Mouse (Mus musculus): ENCODE results near the gene Frmd4a. TPM values are rescaled to one million over a fixed set of nuclear protein-coding genes. Genes with fewer than 3 reads are reported as not detected.
A peak's percentile ranks its signal among the peaks of the same experiment; 100 is the strongest.
"Not testable (repeated sequence)": the region's sequence is repeated elsewhere in the genome, so short reads cannot be mapped to it uniquely, and the experiment has no call there.

Frmd4a gene
- total and polyA plus RNA-seq, 2 experiments from 2014 or later = 11.9 to 44.1 TPM

DNA sequence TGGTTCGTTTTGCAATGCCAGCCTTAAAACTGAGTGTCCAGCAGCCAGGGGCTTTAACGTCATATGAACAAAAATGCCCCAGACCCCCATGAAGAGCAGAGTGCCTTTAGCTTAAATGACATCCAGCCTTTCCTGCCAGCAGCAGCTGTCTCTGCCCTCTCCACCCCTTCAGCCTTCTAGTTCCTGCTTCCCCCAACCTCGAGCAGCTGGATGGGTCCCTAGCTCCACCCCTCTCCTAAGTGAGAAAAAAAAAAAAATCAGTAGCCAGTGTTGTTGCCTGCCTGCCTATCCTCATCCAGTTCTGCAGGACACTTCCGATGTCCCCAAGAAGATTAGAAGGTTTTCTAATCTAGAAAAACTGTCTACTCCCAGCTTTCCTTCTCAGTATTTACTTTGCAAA is 539.5 kb downstream of the Frmd4a start:
- Histone ChIP-seq H3K27ac (ENCODE audit: low read depth) (peak overlapping the region; percentile 99), H3K4me2 (ENCODE audit: low read depth, low read length) (no peak overlapping the region; the same call in 1 of the 2 replicates), H3K9me3 (replicated peaks; ENCODE audit: control insufficient read depth, low read length) (no peaks in the 10 kb centered on the region), H3K27me3 (ENCODE audit: control insufficient read depth, insufficient read depth, low read length) (no peaks in the 10 kb centered on the region), H3K9ac (replicated peaks; ENCODE audit: low read depth, low read length) (no peak overlapping the region), H3K36me3 (replicated peaks; ENCODE audit: control insufficient read depth, insufficient read depth, low read length) (no peaks in the 10 kb centered on the region), H3K4me1 (ENCODE audit: control insufficient read depth, insufficient read depth) (peaks cover 40% of the 10 kb centered on the region), H3K4me3 (ENCODE audit: low read depth, low read length) (no peak overlapping the region)
- no peak for TF ChIP-seq CTCF (IDR thresholded peaks at IDR 0.05; ENCODE audit: low read depth)
- no peak for TF ChIP-seq EP300 (IDR thresholded peaks at IDR 0.05; ENCODE audit: low read depth)
- DNase-seq (ENCODE audit: low spot score) (no peak), ATAC-seq (ENCODE audit: insufficient read depth, low read depth) (no peak)
- WGBS = 25% methylated on average over 4 of the region's 4 CpGs

- 23% methylated on average over 4 of the region's 4 CpGs for WGBS
- Histone ChIP-seq H3K4me3 (ENCODE audit: low read depth, low read length) (no peak overlapping the region), H3K9me3 (replicated peaks; ENCODE audit: control insufficient read depth, low read length) (no peaks in the 10 kb centered on the region), H3K4me1 (ENCODE audit: control insufficient read depth, insufficient read depth) (peaks cover 44% of the 10 kb centered on the region), H3K27me3 (ENCODE audit: control insufficient read depth, insufficient read depth, low read length) (no peaks in the 10 kb centered on the region), H3K4me2 (ENCODE audit: low read depth, low read length) (no peak overlapping the region; the same call in 1 of the 2 replicates), H3K36me3 (replicated peaks; ENCODE audit: control insufficient read depth, insufficient read depth, low read length) (no peaks in the 10 kb centered on the region), H3K9ac (replicated peaks; ENCODE audit: low read depth, low read length) (no peak overlapping the region), H3K27ac (ENCODE audit: low read depth) (peak overlapping the region; percentile 99)
- DNase-seq (ENCODE audit: low spot score) (no peak), ATAC-seq (ENCODE audit: insufficient read depth, low read depth) (no peak)
- no peak for TF ChIP-seq EP300 (IDR thresholded peaks at IDR 0.05; ENCODE audit: low read depth)
- TF ChIP-seq CTCF (IDR thresholded peaks at IDR 0.05; ENCODE audit: low read depth) = no peak
Observed at GRCm38 (mm10) chr2:4557466-4557865, 539.9 kb downstream of the Frmd4a start.

DNA sequence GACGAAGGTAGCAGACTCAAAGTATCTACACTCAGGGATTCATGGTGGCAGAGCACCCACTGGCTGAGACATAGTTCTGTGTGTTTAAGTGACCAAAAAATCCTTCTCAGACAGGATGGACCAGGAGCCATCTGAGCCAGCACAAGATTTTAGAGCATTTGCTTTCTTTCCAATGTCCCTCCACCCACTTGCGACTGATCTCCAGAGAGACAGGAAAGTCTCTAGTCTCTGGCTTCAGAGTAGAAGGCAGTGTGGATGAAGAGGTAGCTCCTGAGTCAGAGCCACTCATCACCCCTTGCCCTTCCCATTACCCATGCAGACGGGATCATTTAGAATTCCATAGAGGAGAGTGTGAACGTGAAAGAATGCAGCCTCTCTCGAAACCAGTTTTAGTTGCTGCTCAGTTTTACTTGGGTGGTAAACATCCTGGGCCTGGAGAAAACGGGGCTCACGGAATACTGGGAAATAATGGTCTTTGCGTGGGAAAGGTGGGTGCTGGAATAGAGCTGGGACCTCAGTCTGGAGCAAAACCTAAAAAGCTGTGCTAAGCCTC is 541.2 kb downstream of the Frmd4a start:
- Histone ChIP-seq H3K27me3 (ENCODE audit: control insufficient read depth, insufficient read depth, low read length) (no peaks in the 10 kb centered on the region), H3K4me2 (ENCODE audit: low read depth, low read length) (peak overlapping the region; percentile 87), H3K27ac (ENCODE audit: low read depth) (peak overlapping the region; percentile 99), H3K9me3 (replicated peaks; ENCODE audit: control insufficient read depth, low read length) (no peaks in the 10 kb centered on the region), H3K9ac (replicated peaks; ENCODE audit: low read depth, low read length) (peak overlapping the region; percentile 85), H3K4me1 (ENCODE audit: control insufficient read depth, insufficient read depth) (peaks cover 54% of the 10 kb centered on the region), H3K36me3 (replicated peaks; ENCODE audit: control insufficient read depth, insufficient read depth, low read length) (no peaks in the 10 kb centered on the region), H3K4me3 (ENCODE audit: low read depth, low read length) (peak overlapping the region; percentile 70)
- no peak for TF ChIP-seq CTCF (IDR thresholded peaks at IDR 0.05; ENCODE audit: low read depth)
- TF ChIP-seq EP300 (IDR thresholded peaks at IDR 0.05; ENCODE audit: low read depth) = no peak
- DNase-seq (ENCODE audit: low spot score) (peak; percentile 73), ATAC-seq (ENCODE audit: insufficient read depth, low read depth) (peak; percentile 43)
- WGBS = 5% methylated on average over 8 of the region's 8 CpGs

DNA sequence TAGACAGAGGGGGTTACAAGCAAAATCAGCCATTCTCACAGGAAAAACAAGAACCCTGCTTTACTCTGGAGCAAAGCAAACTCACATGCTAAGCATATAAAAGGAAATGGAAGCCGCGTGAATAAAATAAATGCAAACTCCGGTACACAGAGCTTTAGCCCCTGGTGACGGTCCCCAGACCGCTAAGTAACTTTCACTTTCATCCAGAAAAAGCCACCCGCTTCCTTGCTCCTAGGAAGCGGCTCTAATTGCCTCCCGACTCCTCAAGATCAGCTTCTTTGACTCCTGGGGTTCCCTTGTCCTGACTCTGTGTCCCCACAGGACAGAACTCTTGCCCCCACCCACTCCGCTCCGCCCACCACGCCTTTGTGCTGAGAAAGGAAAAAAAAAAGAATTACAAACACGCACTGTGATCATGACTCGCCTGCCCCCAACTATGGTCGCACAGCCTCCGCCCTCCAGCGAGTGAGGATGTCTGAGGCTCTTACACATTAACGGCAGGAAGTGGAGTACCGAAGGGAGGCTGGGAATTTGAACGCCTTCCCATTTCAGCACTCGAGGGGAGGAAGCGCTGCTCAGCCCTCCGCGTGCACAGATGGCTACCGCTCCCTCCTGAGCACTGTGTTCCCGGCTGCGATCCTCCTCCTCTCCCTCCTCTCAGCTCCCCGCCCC is 541.8 kb downstream of the Frmd4a start:
- peak overlapping the region; percentile 87 for H3K4me2 ChIP-seq (ENCODE audit: low read depth, low read length)
- WGBS = under 1% methylated on average over 25 of the region's 27 CpGs
- no peaks in the 10 kb centered on the region for H3K36me3 ChIP-seq (replicated peaks; ENCODE audit: control insufficient read depth, insufficient read depth, low read length)
- H3K9me3 ChIP-seq (replicated peaks; ENCODE audit: control insufficient read depth, low read length) = no peaks in the 10 kb centered on the region
- DNase-seq (ENCODE audit: low spot score) (peak; percentile 88), ATAC-seq (ENCODE audit: insufficient read depth, low read depth) (peak; percentile 88)
- peaks cover 60% of the 10 kb centered on the region for H3K4me1 ChIP-seq (ENCODE audit: control insufficient read depth, insufficient read depth)
- peak overlapping the region; percentile 99 for H3K27ac ChIP-seq (ENCODE audit: low read depth)
- peak overlapping the region; percentile 70 for H3K4me3 ChIP-seq (ENCODE audit: low read depth, low read length)
- TF ChIP-seq EP300 (IDR thresholded peaks at IDR 0.05; ENCODE audit: low read depth) (peak; percentile 73; the same call in 1 of the 2 replicates), CTCF (IDR thresholded peaks at IDR 0.05; ENCODE audit: low read depth) (no peak)
- no peaks in the 10 kb centered on the region for H3K27me3 ChIP-seq (ENCODE audit: control insufficient read depth, insufficient read depth, low read length)
- peak overlapping the region; percentile 85 for H3K9ac ChIP-seq (replicated peaks; ENCODE audit: low read depth, low read length)

- DNase-seq (ENCODE audit: low spot score) = no peak
- Histone ChIP-seq H3K4me1 (ENCODE audit: control insufficient read depth, insufficient read depth) (peaks cover 65% of the 10 kb centered on the region), H3K36me3 (replicated peaks; ENCODE audit: control insufficient read depth, insufficient read depth, low read length) (no peaks in the 10 kb centered on the region), H3K27me3 (ENCODE audit: control insufficient read depth, insufficient read depth, low read length) (no peaks in the 10 kb centered on the region), H3K9me3 (replicated peaks; ENCODE audit: control insufficient read depth, low read length) (no peaks in the 10 kb centered on the region), H3K4me2 (ENCODE audit: low read depth, low read length) (peak overlapping the region; percentile 87), H3K27ac (ENCODE audit: low read depth) (peak overlapping the region; percentile 99), H3K4me3 (ENCODE audit: low read depth, low read length) (peak overlapping the region; percentile 70), H3K9ac (replicated peaks; ENCODE audit: low read depth, low read length) (peak overlapping the region; percentile 85; the same call in 1 of the 2 replicates)
- no peak for TF ChIP-seq EP300 (IDR thresholded peaks at IDR 0.05; ENCODE audit: low read depth)
- no peak for TF ChIP-seq CTCF (IDR thresholded peaks at IDR 0.05; ENCODE audit: low read depth)
- WGBS = 0% methylated on average over 8 of the region's 8 CpGs
- ATAC-seq (ENCODE audit: insufficient read depth, low read depth) = no peak
Observed at GRCm38 (mm10) chr2:4559883-4560247, 542.3 kb downstream of the Frmd4a start.

GRCm38 (mm10) chr2:4560516-4560915 is 543.0 kb downstream of the Frmd4a start:
- peak overlapping the region; percentile 70 for H3K4me3 ChIP-seq (ENCODE audit: low read depth, low read length)
- not testable (repeated sequence) for DNase-seq (ENCODE audit: low spot score); H3K36me3 ChIP-seq (replicated peaks; ENCODE audit: control insufficient read depth, insufficient read depth, low read length); ATAC-seq (ENCODE audit: insufficient read depth, low read depth); H3K27me3 ChIP-seq (ENCODE audit: control insufficient read depth, insufficient read depth, low read length); H3K9me3 ChIP-seq (replicated peaks; ENCODE audit: control insufficient read depth, low read length)
- H3K9ac ChIP-seq (replicated peaks; ENCODE audit: low read depth, low read length) = peak overlapping the region; percentile 85
- H3K4me2 ChIP-seq (ENCODE audit: low read depth, low read length) = peak overlapping the region; percentile 87
- 9% methylated on average over 2 of the region's 2 CpGs for WGBS
- H3K27ac ChIP-seq (ENCODE audit: low read depth) = peak overlapping the region; percentile 99
- peaks cover 69% of the 10 kb centered on the region for H3K4me1 ChIP-seq (ENCODE audit: control insufficient read depth, insufficient read depth)

All from heart, postnatal 0 days (tissue).